Mouse (Mus musculus): ENCODE measurements around the gene Zeb2.

DNA sequence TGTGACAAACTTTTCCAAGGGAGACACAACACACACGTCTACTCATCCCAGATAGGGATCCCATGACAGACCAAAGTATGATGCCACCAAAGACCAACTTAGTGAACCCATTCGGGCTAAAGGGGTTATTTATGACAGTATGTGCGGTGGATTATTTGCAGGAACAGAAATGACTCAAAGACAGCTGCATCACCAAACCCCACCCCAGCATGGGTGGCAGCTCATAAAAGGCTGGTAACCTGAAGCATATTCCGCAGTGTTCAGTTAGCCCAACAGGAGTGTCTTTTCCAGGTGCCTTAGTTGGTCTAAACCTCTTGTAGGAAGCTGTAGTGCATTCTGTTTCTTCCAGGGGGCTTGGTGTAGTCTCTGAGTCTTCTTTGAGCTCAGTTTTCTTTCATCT, 16.0 kb upstream of the Zeb2 start:
- TF ChIP-seq CTCF (IDR thresholded peaks at IDR 0.05; ENCODE audit: borderline replicate concordance, insufficient read depth, low read length) (no peak), POLR2A (IDR thresholded peaks at IDR 0.05; ENCODE audit: low read depth, low read length) (no peak)

Data from embryonic fibroblast, embryonic 13.5 days (primary cell).